In the genomic region with DNA sequence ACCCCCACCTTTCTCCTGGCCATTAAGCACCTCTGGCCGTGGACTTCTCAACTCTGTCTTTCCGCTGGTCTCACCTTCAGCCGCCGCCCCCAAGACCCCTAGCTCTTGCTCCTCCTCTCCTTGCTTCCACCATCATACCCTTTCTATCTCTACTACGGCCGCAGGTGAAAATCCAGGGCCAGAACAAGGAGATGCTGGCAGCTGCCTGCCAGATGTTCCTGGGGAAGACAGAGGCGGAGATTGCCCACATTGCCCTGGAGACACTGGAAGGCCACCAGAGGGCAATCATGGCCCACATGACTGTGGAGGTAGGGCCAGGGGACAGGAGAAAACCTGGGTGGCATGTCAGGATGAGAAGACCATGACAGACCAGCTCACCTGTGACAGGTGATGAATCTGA, we compare ENCODE assay signal across 8 mouse cellular contexts. TPM values are rescaled to one million over a fixed set of nuclear protein-coding genes. Genes with fewer than 3 reads are reported as not detected.
A peak's percentile ranks its signal among the peaks of the same experiment; 100 is the strongest.
DNase-seq lines count a peak whose midpoint lies in the region; ATAC-seq and TF ChIP-seq lines count a peak whose summit lies in the region.

No protein-coding gene starts in this region.

- ATAC-seq in erythroblast, adult 5-6 weeks (replicated peaks; ENCODE audit: low FRiP score, poor library complexity, severe bottlenecking) = no peak
- ATAC-seq in embryonic facial prominence, embryonic 12.5 days (ENCODE audit: insufficient number of reproducible peaks, insufficient read depth, low FRiP score, low TSS enrichment) = no peak
- ATAC-seq in limb, embryonic 12.5 days (ENCODE audit: insufficient number of reproducible peaks, insufficient read depth, low FRiP score, low TSS enrichment, low read depth) = no peak

- TF ChIP-seq POLR2A in small intestine, adult 2 months (IDR thresholded peaks at IDR 0.05; ENCODE audit: low read depth, low read length) = no peak

- peak overlapping the region; percentile 86 for H3K4me3 ChIP-seq in erythroblast, embryonic 14.5 days (replicated peaks)
- no peak overlapping the region for H3K4me3 ChIP-seq in embryonic facial prominence, embryonic 12.5 days
- H3K4me3 ChIP-seq in limb, embryonic 12.5 days (replicated peaks) = peak overlapping the region; percentile 64
- no peak overlapping the region for H3K4me3 ChIP-seq in small intestine, adult 2 months (ENCODE audit: low read depth, low read length)

- peak; percentile 21; the same call in 1 of the 2 replicates for TF ChIP-seq CTCF in small intestine, adult 2 months (IDR thresholded peaks at IDR 0.05; ENCODE audit: extremely low read depth, insufficient read length, insufficient replicate concordance, low read depth, low read length)

- peaks cover 49% of the 10 kb centered on the region for H3K36me3 ChIP-seq in erythroblast, embryonic 14.5 days (ENCODE audit: control insufficient read depth)
- H3K36me3 ChIP-seq in embryonic facial prominence, embryonic 12.5 days = peaks cover 28% of the 10 kb centered on the region
- peaks cover 40% of the 10 kb centered on the region for H3K36me3 ChIP-seq in limb, embryonic 12.5 days
- H3K36me3 ChIP-seq in small intestine, adult 2 months (ENCODE audit: control insufficient read depth, insufficient read depth, low read length) = peaks cover 10% of the 10 kb centered on the region; the same call in 1 of the 2 replicates

- no peak overlapping the region; the same call in 1 of the 2 replicates for H3K9ac ChIP-seq in embryonic facial prominence, embryonic 12.5 days
- peak overlapping the region; percentile 74; the same call in 1 of the 2 replicates for H3K9ac ChIP-seq in limb, embryonic 12.5 days (replicated peaks)

- peaks cover 13% of the 10 kb centered on the region for H3K27me3 ChIP-seq in erythroblast, embryonic 14.5 days (ENCODE audit: control insufficient read depth)
- H3K27me3 ChIP-seq in embryonic facial prominence, embryonic 12.5 days = no peaks in the 10 kb centered on the region
- H3K27me3 ChIP-seq in limb, embryonic 12.5 days = peaks cover 4% of the 10 kb centered on the region; the same call in 1 of the 2 replicates
- H3K27me3 ChIP-seq in small intestine, adult 2 months (ENCODE audit: control insufficient read depth, insufficient read depth, low read length) = no peaks in the 10 kb centered on the region

- H3K9me3 ChIP-seq in erythroblast, embryonic 14.5 days (ENCODE audit: control insufficient read depth, low read length) = no peaks in the 10 kb centered on the region
- no peaks in the 10 kb centered on the region for H3K9me3 ChIP-seq in embryonic facial prominence, embryonic 12.5 days
- no peaks in the 10 kb centered on the region for H3K9me3 ChIP-seq in limb, embryonic 12.5 days

- H3K4me1 ChIP-seq in erythroblast, embryonic 14.5 days (ENCODE audit: control insufficient read depth) = peaks cover 75% of the 10 kb centered on the region
- H3K4me1 ChIP-seq in embryonic facial prominence, embryonic 12.5 days = peaks cover 9% of the 10 kb centered on the region
- H3K4me1 ChIP-seq in limb, embryonic 12.5 days (replicated peaks) = peaks cover 24% of the 10 kb centered on the region
- peaks cover 4% of the 10 kb centered on the region for H3K4me1 ChIP-seq in small intestine, adult 2 months (ENCODE audit: control insufficient read depth, insufficient read depth, insufficient read length, low read length)

- WGBS in embryonic facial prominence, embryonic 12.5 days = 49% methylated on average over 7 of the region's 7 CpGs
- 30% methylated on average over 7 of the region's 7 CpGs for WGBS in limb, embryonic 12.5 days
- WGBS in small intestine, adult 2 months = 78% methylated on average over 7 of the region's 7 CpGs

- DNase-seq in 3134 (ENCODE audit: extremely low read depth, insufficient read length, low spot score) = peak; percentile 43
- DNase-seq in left cerebral cortex, adult 11 months (ENCODE audit: low spot score) = no peak
- no peak for DNase-seq in cerebellum, adult 11-12 months

- H3K4me2 ChIP-seq in embryonic facial prominence, embryonic 12.5 days (replicated peaks) = peak overlapping the region; percentile 93
- peak overlapping the region; percentile 95 for H3K4me2 ChIP-seq in limb, embryonic 12.5 days

- no peak overlapping the region for H3K27ac ChIP-seq in embryonic facial prominence, embryonic 12.5 days
- peak overlapping the region; percentile 89; the same call in 1 of the 2 replicates for H3K27ac ChIP-seq in limb, embryonic 12.5 days
- H3K27ac ChIP-seq in small intestine, adult 2 months (ENCODE audit: insufficient read depth, low read depth, low read length) = no peak overlapping the region

RNA-seq across cellular contexts. Expression of gene Flot1, which starts 1.4 kb away (rescaled TPM):
- polyA plus RNA-seq in erythroblast, embryonic 14.5 days (2012) = 8.2 and 11.6 TPM in 2 replicates
- total RNA-seq in erythroblast, adult 5-6 weeks (2015; ENCODE audit: low replicate concordance) = 20.9 and 37.8 TPM in 2 replicates
- total RNA-seq in erythroblast, adult 5-6 weeks (2017; ENCODE audit: low replicate concordance) = 26.1 and 57.7 TPM in 2 replicates
- polyA plus RNA-seq in embryonic facial prominence, embryonic 12.5 days (2016; fragmentation: Nextera tagmentation; extraction: Ambion mirVana) = 50.7 and 60.3 TPM in 2 replicates
- 45.8 and 45.9 TPM in 2 replicates for polyA plus RNA-seq in limb, embryonic 12.5 days (2016; fragmentation: Nextera tagmentation; extraction: Ambion mirVana)
- 33.4 and 53.2 TPM in 2 replicates for polyA plus RNA-seq in small intestine, adult 2 months (2012; rRNA removed)

RNA-seq across cellular contexts. Expression of gene Ier3, which starts 2.9 kb away (rescaled TPM):
- polyA plus RNA-seq in erythroblast, embryonic 14.5 days (2012) = 14.0 and 14.8 TPM in 2 replicates
- 7.5 and 11.9 TPM in 2 replicates for total RNA-seq in erythroblast, adult 5-6 weeks (2015; ENCODE audit: low replicate concordance)
- total RNA-seq in erythroblast, adult 5-6 weeks (2017; ENCODE audit: low replicate concordance) = 2.1 and 8.0 TPM in 2 replicates
- 6.9 and 8.9 TPM in 2 replicates for polyA plus RNA-seq in embryonic facial prominence, embryonic 12.5 days (2016; fragmentation: Nextera tagmentation; extraction: Ambion mirVana)
- polyA plus RNA-seq in limb, embryonic 12.5 days (2016; fragmentation: Nextera tagmentation; extraction: Ambion mirVana) = 8.7 and 9.9 TPM in 2 replicates
- polyA plus RNA-seq in small intestine, adult 2 months (2012; rRNA removed) = 6.1 and 8.6 TPM in 2 replicates

RNA-seq across cellular contexts. Expression of gene Tubb5, which starts 13.7 kb away (rescaled TPM):
- polyA plus RNA-seq in erythroblast, embryonic 14.5 days (2012) = 56.9 and 99.3 TPM in 2 replicates
- 243 and 249 TPM in 2 replicates for total RNA-seq in erythroblast, adult 5-6 weeks (2015; ENCODE audit: low replicate concordance)
- total RNA-seq in erythroblast, adult 5-6 weeks (2017; ENCODE audit: low replicate concordance) = 216 and 335 TPM in 2 replicates
- polyA plus RNA-seq in embryonic facial prominence, embryonic 12.5 days (2016; fragmentation: Nextera tagmentation; extraction: Ambion mirVana) = 1,266 and 1,271 TPM in 2 replicates
- 1,183 and 1,215 TPM in 2 replicates for polyA plus RNA-seq in limb, embryonic 12.5 days (2016; fragmentation: Nextera tagmentation; extraction: Ambion mirVana)
- 82.8 and 157 TPM in 2 replicates for polyA plus RNA-seq in small intestine, adult 2 months (2012; rRNA removed)

RNA-seq across cellular contexts. Expression of gene Mdc1, which starts 16.9 kb away (rescaled TPM):
- 0.91 and 1.1 TPM in 2 replicates for polyA plus RNA-seq in erythroblast, embryonic 14.5 days (2012)
- total RNA-seq in erythroblast, adult 5-6 weeks (2015; ENCODE audit: low replicate concordance) = 20.4 and 30.9 TPM in 2 replicates
- total RNA-seq in erythroblast, adult 5-6 weeks (2017; ENCODE audit: low replicate concordance) = 12.4 and 16.4 TPM in 2 replicates
- polyA plus RNA-seq in embryonic facial prominence, embryonic 12.5 days (2016; fragmentation: Nextera tagmentation; extraction: Ambion mirVana) = 15.1 and 21.3 TPM in 2 replicates
- 16.9 and 19.4 TPM in 2 replicates for polyA plus RNA-seq in limb, embryonic 12.5 days (2016; fragmentation: Nextera tagmentation; extraction: Ambion mirVana)
- 1.7 and 3.2 TPM in 2 replicates for polyA plus RNA-seq in small intestine, adult 2 months (2012; rRNA removed)

RNA-seq across cellular contexts. Expression of gene Nrm, which starts 36.7 kb away (rescaled TPM):
- 1.7 and 2.8 TPM in 2 replicates for polyA plus RNA-seq in erythroblast, embryonic 14.5 days (2012)
- 12.9 and 15.0 TPM in 2 replicates for total RNA-seq in erythroblast, adult 5-6 weeks (2015; ENCODE audit: low replicate concordance)
- 3.2 and 20.0 TPM in 2 replicates for total RNA-seq in erythroblast, adult 5-6 weeks (2017; ENCODE audit: low replicate concordance)
- polyA plus RNA-seq in embryonic facial prominence, embryonic 12.5 days (2016; fragmentation: Nextera tagmentation; extraction: Ambion mirVana) = 39.9 and 43.9 TPM in 2 replicates
- 51.3 and 52.5 TPM in 2 replicates for polyA plus RNA-seq in limb, embryonic 12.5 days (2016; fragmentation: Nextera tagmentation; extraction: Ambion mirVana)
- polyA plus RNA-seq in small intestine, adult 2 months (2012; rRNA removed) = 9.3 and 15.9 TPM in 2 replicates

Comparison
In these comparisons a context has a peak if more than half of its experiments do, and no peak if none do; other contexts are left out.
1. H3K4me3 ChIP-seq: peak in erythroblast, embryonic 14.5 days (single experiment) and limb, embryonic 12.5 days (single experiment); none in embryonic facial prominence, embryonic 12.5 days (single experiment) and small intestine, adult 2 months (single experiment).